Mouse (Mus musculus) limb, embryonic 14.5 days (tissue): ENCODE measurements around the gene Zbtb38. TPM values are rescaled to one million over a fixed set of nuclear protein-coding genes. Genes with fewer than 3 reads are reported as not detected.

Experiments used
- ATAC-seq: fragments of 200-750 bp; cut with Nextera tagmentation; 2 replicates; pipeline ENCODE4 v1.8.0; 2017; ENCODE audit warnings: low read depth, moderate number of reproducible peaks, moderate TSS enrichment; ENCODE audit not compliant: low FRiP score
- DNase-seq: peaks from one replicate; pipeline ENCODE4 v3.0.0-alpha.2; 2015; ENCODE audit warnings: low spot score
- H3K27ac ChIP-seq: fragments of 300-500 bp; sonication (generic); replicated peaks from 2 replicates; pipeline ENCODE4 v1.5.1; 2014; ENCODE audit warnings: low read depth, mild to moderate bottlenecking, low read length, moderate library complexity, mixed read lengths
- H3K27me3 ChIP-seq: fragments of 300-500 bp; sonication (generic); 2 replicates; pipeline ENCODE4 v1.6.1; 2014; ENCODE audit warnings: low read length, mixed read lengths; ENCODE audit not compliant: control insufficient read depth, insufficient read depth
- H3K36me3 ChIP-seq: fragments of 300-500 bp; sonication (generic); 2 replicates; pipeline ENCODE4 v1.6.1; 2014; ENCODE audit warnings: mild to moderate bottlenecking, low read length, moderate library complexity, mixed read lengths; ENCODE audit not compliant: control insufficient read depth, insufficient read depth
- H3K4me1 ChIP-seq: fragments of 300-500 bp; sonication (generic); 2 replicates; pipeline ENCODE4 v1.6.1; 2014; ENCODE audit warnings: antibody characterized with exemption, low read length, mixed read lengths; ENCODE audit not compliant: control insufficient read depth, insufficient read depth
- H3K4me2 ChIP-seq: fragments of 300-500 bp; sonication (generic); replicated peaks from 2 replicates; pipeline ENCODE4 v1.6.1; 2014; ENCODE audit warnings: low read depth, mild to moderate bottlenecking, low read length, moderate library complexity; ENCODE audit not compliant: severe bottlenecking
- H3K4me3 ChIP-seq: fragments of 300-500 bp; sonication (generic); replicated peaks from 2 replicates; pipeline ENCODE4 v1.5.1; 2014; ENCODE audit warnings: low read length
- H3K9ac ChIP-seq: fragments of 300-500 bp; sonication (generic); 2 replicates; pipeline ENCODE4 v1.6.1; 2014; ENCODE audit warnings: mild to moderate bottlenecking, low read depth, low read length, moderate library complexity; ENCODE audit not compliant: severe bottlenecking
- H3K9me3 ChIP-seq: fragments of 300-500 bp; sonication (generic); 2 replicates; pipeline ENCODE4 v1.6.1; 2016; ENCODE audit warnings: low read length; ENCODE audit not compliant: control insufficient read depth
- POLR2A ChIP-seq: fragments of 200-500 bp; IDR thresholded peaks from 2 replicates; pipeline ENCODE4 v1.8.0; 2012; ENCODE audit warnings: inconsistent platforms, mild to moderate bottlenecking, moderate library complexity, borderline replicate concordance; ENCODE audit not compliant: insufficient read depth, insufficient read length; ENCODE audit errors: extremely low read depth
- WGBS: fragments of 180-500 bp; shearing (Covaris S2); extraction: QIAGEN DNeasy Blood & Tissue Kit; methylation state at CpG from one replicate; pipeline ENCODE4 v1.1.7; 2014; 5-methylcytosine and 5-hydroxymethylcytosine counted together
- polyA plus RNA-seq, 2 experiments: library from polyadenylated mRNA; depleted of rRNA in 1 of 2; stranded (reverse) in 1 of 2; unstranded in 1 of 2; fragments of >200 nt; fragmentation: Nextera tagmentation in 1 of 2; extraction: Ambion mirVana in 1 of 2; gene quantifications; 2 replicates each; pipeline versions ENCODE4 v1.2.1 to v1.2.3; 2012 to 2014

Gene Zbtb38
- polyA plus RNA-seq, 2 experiments = 2.8 to 14.9 TPM

DNA sequence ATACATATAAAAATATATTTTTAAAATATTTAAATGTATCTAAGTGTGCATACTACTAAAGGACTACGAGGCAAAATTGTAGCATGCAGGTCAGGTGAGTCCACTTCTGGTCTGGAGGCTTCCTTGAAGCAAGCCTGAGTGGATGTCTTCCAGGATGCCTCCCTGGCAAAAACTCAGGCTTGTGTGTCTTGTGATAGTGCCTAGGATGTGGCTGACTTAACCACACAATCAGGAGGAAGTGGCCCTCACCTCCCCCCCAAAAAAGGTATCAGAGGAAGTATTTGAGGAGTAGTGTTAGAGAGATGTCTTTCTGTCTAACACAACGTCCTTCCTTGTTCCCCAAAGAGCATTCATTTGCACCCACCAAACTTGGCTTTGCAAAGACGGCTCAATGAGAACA lies 32.6 kb upstream of the Zbtb38 start:
- Histone ChIP-seq H3K9me3 (no peaks in the 10 kb centered on the region), H3K4me3 (no peak overlapping the region), H3K27ac (no peak overlapping the region), H3K4me2 (no peak overlapping the region), H3K9ac (no peak overlapping the region), H3K4me1 (no peaks in the 10 kb centered on the region), H3K27me3 (no peaks in the 10 kb centered on the region), H3K36me3 (no peaks in the 10 kb centered on the region)
- DNase-seq = no peak
- WGBS = 73% methylated on average over 3 of the region's 3 CpGs
- TF ChIP-seq POLR2A = no peak
- no peak for ATAC-seq

DNA sequence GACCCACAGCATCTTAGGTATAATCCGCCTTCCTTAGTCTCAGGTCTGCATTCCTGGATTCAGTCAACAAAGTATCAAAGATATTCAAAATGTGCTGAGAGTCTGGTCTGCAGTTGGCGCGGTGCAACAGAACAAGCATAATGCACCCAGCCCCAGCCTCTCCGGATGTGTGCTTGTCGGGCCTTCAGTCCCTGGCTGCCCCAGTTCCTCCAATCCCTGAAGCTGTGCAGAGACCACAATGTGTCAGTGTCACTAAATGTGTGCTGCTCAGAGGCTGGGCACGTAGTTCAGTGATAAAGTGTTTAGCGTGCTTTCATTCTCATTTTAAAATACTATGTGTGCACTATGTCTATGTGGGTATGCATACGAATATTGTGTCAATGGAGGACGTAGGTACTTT lies 31.0 kb upstream of the Zbtb38 start:
- no peaks in the 10 kb centered on the region for H3K9me3 ChIP-seq
- 94% methylated on average over 9 of the region's 9 CpGs for WGBS
- H3K4me3 ChIP-seq = no peak overlapping the region
- H3K4me2 ChIP-seq = no peak overlapping the region
- no peak for ATAC-seq
- DNase-seq = no peak
- no peak overlapping the region for H3K9ac ChIP-seq
- H3K27ac ChIP-seq = no peak overlapping the region
- no peaks in the 10 kb centered on the region for H3K4me1 ChIP-seq
- TF ChIP-seq POLR2A = no peak
- H3K27me3 ChIP-seq = no peaks in the 10 kb centered on the region
- H3K36me3 ChIP-seq = no peaks in the 10 kb centered on the region

DNA sequence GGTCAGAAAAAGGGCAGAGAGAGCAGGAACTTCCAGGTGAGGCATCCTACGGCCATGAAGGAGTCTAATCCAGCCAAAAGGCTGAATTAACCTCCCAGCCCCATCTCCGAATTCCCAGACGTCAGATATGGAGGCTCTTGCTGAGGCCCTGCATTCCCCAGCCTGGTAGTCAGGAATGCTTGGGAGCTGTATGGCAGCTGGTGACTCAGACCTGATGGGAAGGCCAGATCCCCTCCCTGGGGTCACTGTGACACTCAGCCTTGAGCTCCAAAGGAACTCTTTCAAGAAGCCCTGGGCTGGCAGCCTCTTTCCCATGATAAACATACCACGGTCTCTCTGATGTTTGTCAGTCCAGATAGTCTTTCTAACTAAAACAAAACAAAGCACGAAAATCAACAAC lies 30.6 kb upstream of the Zbtb38 start:
- ATAC-seq (no peak), DNase-seq (no peak)
- 64% methylated on average over 5 of the region's 5 CpGs for WGBS
- Histone ChIP-seq H3K27ac (no peak overlapping the region), H3K4me2 (no peak overlapping the region), H3K36me3 (no peaks in the 10 kb centered on the region), H3K4me3 (no peak overlapping the region), H3K4me1 (no peaks in the 10 kb centered on the region), H3K9ac (no peak overlapping the region), H3K27me3 (no peaks in the 10 kb centered on the region), H3K9me3 (no peaks in the 10 kb centered on the region)
- no peak for TF ChIP-seq POLR2A

DNA sequence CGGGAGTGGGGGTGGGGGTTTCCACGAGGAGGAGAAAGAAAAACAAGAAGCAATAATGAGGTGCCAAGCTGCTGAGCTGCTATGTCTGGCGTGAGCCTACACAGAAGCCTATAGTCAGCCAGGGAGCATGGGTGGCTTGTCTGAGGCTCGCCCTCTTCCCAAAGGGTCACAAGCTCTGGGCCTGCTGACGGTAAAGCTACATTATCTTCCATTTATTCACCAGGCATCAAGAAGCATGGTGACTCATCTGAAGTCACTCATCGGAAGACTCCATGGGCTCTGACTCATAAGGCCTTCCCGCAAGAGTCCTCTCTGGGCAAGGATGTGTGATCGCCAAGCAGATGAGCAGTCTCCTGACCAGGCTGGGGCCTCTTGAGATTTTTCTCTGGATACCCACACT lies 29.4 kb upstream of the Zbtb38 start:
- no peak for TF ChIP-seq POLR2A
- no peak overlapping the region for H3K4me2 ChIP-seq
- no peak overlapping the region for H3K27ac ChIP-seq
- no peak overlapping the region for H3K9ac ChIP-seq
- no peaks in the 10 kb centered on the region for H3K4me1 ChIP-seq
- H3K36me3 ChIP-seq = no peaks in the 10 kb centered on the region
- DNase-seq (no peak), ATAC-seq (no peak)
- no peaks in the 10 kb centered on the region for H3K9me3 ChIP-seq
- WGBS = 76% methylated on average over 8 of the region's 8 CpGs
- H3K4me3 ChIP-seq = no peak overlapping the region
- H3K27me3 ChIP-seq = no peaks in the 10 kb centered on the region

DNA sequence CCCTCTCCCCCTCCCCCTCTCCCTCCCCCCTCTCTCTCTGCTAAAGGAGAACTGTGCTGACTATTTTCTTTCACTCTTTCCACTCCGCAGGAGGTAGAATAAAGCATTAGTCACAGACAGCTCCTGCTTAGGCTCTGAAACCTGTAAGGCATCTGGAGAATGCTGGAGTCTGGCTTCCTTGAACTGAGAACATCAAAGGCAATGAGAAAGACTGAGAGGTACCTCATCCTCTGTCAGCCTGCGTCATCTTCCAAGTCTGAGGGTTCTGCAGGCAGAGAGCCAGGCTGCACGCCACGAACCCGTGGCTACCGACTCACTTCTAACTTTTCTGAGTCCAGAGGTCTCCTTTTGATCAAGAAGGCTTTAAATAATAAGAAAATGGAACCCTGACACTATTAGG lies 20.5 kb upstream of the Zbtb38 start:
- peaks cover 7% of the 10 kb centered on the region; the same call in 1 of the 2 replicates for H3K4me1 ChIP-seq
- TF ChIP-seq POLR2A = no peak
- no peak overlapping the region for H3K9ac ChIP-seq
- H3K4me3 ChIP-seq = no peak overlapping the region
- DNase-seq (no peak), ATAC-seq (no peak)
- no peak overlapping the region for H3K27ac ChIP-seq
- H3K4me2 ChIP-seq = no peak overlapping the region; the same call in 1 of the 2 replicates
- H3K27me3 ChIP-seq = no peaks in the 10 kb centered on the region; the same call in 1 of the 2 replicates
- 2% methylated on average over 6 of the region's 6 CpGs for WGBS
- no peaks in the 10 kb centered on the region for H3K36me3 ChIP-seq
- no peaks in the 10 kb centered on the region for H3K9me3 ChIP-seq

DNA sequence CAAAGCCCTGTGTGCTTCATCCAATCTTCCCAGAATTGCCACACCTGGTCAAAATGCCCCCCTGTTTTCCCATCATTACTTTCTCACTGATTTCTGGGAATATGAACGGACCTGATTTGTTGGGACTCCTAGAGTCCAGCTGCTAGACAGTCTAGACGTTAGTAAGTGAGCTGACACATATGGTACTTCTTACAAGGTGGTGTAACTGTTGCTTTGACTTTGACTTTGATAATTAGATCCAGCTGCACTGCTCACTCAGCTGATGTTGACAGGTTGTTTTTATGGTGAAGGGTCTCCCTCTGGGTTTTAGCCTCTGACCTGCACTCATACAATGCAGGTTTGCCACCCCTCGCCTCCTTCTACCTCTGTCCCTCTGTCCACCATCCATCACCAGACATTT lies 17.8 kb upstream of the Zbtb38 start:
- DNase-seq = no peak
- Histone ChIP-seq H3K9ac (no peak overlapping the region), H3K27me3 (no peaks in the 10 kb centered on the region; the same call in 1 of the 2 replicates), H3K4me2 (no peak overlapping the region), H3K4me3 (no peak overlapping the region), H3K4me1 (peaks cover 8% of the 10 kb centered on the region; the same call in 1 of the 2 replicates), H3K27ac (no peak overlapping the region), H3K36me3 (no peaks in the 10 kb centered on the region), H3K9me3 (no peaks in the 10 kb centered on the region)
- 20% methylated on average over 3 of the region's 3 CpGs for WGBS
- no peak for TF ChIP-seq POLR2A
- no peak for ATAC-seq
